Mouse (Mus musculus) spleen, embryonic (tissue): ENCODE measurements around the gene Cep126.

Source experiments
- CTCF ChIA-PET: fragments of 350-600 bp; sonication (Branson Sonifier 250); formaldehyde crosslinking; loops from one replicate; lab custom pipeline; 2022; lab: Charles Lee

Cep126 gene

GRCm38 (mm10) chr9:8134117-8134574, at the start of gene Cep126:
Gene Cep126 (minus strand): TSS chr9:8134294.
- CTCF ChIA-PET: interaction anchor here (0.6 kb wide), 1 partner anchor 710 kb away, joined by 3 read pairs; no protein-coding TSS in a partner anchor

- CTCF ChIA-PET: no interaction called here
Observed at GRCm38 (mm10) chr9:8179554-8179953, 45.5 kb upstream of the Cep126 start.

- CTCF ChIA-PET: no interaction called here
Observed at GRCm38 (mm10) chr9:8177099-8177498, 43.0 kb upstream of the Cep126 start.

GRCm38 (mm10) chr9:8157011-8157410, 22.9 kb upstream of the Cep126 start:
- CTCF ChIA-PET: no interaction called here

DNA sequence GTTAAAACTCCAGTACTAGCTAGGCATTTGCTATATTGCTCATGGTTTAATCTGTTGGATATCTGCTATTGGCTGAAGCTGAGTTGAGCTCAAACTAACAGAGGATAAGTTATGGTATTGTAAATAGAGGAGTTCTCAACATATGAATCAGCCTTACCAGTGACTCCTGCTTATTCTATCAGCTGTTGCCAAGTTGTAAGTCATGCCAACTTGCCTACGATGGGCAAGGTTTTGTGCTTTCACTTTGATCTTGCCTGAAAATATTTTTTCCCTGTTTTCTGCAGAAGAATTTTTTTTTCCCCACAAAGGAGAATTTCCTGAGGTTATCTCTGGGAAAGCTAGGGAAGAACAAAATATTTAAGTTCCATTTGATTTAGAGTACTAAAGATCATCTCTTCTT, 5.4 kb upstream of the Cep126 start:
- CTCF ChIA-PET: no interaction called here

DNA sequence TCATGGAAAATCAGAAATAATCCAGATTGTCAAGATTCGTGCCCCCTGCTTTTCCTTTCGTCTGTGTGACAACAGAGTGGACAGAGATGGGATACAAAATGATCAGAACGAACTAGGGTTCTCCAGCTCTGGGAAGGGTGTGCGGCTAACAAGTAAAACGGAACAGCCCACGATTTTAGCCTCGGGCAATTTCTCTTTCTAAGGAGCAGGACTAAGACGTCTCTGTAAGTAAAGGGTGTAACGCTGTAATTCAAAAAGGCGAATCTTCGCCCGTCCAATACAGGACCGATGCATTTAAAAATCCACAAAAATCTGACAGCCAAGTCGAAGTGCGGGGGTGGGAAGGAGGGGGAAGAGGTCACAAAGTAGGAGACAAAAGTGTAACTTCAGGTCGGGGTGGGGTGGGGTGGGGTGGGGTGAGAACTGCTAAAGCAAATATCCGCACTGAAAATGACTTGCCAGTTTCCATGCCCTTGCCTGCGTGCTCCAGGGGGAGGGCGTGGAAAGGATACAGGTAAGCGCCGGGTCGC, 443 bp downstream of the Cep126 start:
- CTCF ChIA-PET: no interaction called here

GRCm38 (mm10) chr9:8123495-8123894, 10.6 kb downstream of the Cep126 start:
- CTCF ChIA-PET: no interaction called here

GRCm38 (mm10) chr9:8114516-8114915, 19.6 kb downstream of the Cep126 start:
- CTCF ChIA-PET: no interaction called here

DNA sequence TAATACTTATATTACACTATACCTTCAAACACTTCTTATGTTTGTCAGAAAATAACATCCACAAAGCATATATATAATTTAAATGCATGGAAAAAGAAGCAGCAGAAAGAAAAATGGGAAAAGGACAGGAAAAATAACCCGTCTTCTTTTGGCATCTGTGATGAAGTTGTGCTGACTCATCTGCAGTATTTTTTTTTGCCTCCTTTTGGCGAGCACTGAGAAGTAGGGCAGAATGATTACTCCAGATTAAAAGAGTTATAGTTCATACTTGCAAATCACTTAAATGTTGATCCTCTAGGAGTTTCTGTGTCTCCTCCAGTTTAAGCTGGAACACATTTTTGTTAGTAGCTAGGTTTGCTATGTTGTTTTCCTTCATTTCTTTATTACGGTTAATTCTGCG, 31.0 kb downstream of the Cep126 start:
- CTCF ChIA-PET: no interaction called here

- CTCF ChIA-PET: no interaction called here
Observed at GRCm38 (mm10) chr9:8100962-8101361, 33.1 kb downstream of the Cep126 start.

DNA sequence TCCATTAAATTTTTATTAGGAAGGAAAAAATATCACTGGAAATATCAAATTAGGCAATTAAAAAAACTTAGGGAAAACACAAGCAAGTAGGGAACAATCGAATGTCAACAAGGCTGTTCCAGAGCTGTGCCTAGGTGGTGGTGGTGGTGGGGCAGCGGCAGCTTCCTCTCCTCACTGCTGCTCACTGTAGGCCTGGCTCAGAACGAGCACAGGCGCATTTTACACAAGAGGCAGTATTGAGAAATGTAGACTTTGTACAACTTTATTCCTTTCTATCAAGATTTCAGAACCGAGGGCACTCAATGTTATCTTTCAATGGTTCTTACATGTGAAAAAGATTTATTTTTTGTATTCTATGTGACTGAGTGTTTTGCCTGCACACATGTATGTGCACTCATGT, 55.2 kb downstream of the Cep126 start:
- CTCF ChIA-PET: no interaction called here

DNA sequence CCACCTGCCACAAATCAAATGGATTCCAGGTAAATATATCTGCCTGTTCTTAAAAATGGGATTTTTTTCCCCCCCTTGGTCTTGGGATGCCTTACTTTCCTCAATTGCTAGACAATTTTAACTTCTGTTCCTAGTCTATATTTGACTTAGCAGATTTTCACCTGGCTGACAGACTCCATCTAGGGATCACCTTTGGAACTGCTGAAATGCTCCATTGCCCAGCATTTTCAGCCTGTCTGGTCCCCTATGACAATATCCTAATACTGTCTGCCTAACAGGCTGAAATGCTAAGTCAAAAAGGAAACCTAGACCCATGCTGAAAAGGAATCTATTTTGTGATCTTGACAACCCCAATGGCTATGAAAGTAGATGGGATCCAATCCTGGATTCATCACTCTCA, 59.7 kb downstream of the Cep126 start:
- CTCF ChIA-PET: interaction anchor here (0.6 kb wide), 1 partner anchor 167 kb away, joined by 6 read pairs; no protein-coding TSS in a partner anchor

DNA sequence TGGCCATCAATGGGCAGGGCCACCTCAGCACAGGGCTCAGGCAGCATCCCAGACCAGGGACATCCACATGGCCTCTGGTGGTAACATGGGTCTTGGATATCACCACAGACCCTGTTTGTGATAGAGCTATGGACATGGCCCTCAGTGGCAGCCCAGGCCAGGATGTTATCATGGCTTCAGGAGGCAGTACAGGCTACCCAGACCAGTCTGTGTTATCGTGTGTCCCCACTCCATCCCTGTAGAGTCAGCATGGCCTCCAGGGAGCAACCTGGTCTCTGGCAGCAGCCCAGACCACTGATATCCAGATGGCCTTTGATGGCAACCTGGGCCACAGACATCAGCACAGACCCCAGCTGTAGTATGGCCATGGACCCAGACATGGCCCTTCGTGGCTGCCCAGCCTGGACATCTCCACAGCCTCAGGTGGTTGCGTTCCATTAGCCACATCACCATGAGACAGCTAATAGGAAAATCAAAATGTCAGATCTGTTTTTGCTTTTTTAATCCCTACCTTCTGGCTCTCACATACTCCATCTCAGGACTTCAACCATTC, 60.8 kb downstream of the Cep126 start:
- CTCF ChIA-PET: interaction anchor here (0.5 kb wide), 1 partner anchor 360 kb away, joined by 3 read pairs; no protein-coding TSS in a partner anchor

DNA sequence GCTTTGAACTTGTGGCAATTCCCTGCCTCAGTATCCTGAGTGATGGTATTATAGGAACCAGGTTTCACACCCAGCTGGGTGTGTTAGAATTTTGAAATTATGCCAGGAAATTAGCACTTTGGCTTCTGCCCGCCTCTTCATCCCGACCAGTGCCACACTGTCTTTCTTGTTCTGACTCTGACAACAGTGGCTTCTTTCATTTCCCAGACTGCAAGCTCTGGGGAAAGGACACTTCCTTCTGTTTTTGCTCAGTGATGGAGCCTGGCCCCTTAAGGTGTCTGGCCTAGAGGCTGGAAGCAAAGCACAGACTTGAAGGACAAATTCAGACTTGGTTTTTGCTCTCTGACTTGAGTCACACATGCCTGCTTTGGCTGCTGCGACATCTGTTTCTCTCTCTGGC, 74.5 kb downstream of the Cep126 start:
- CTCF ChIA-PET: no interaction called here

GRCm38 (mm10) chr9:8054831-8055230, 79.3 kb downstream of the Cep126 start:
- CTCF ChIA-PET: no interaction called here

- CTCF ChIA-PET: no interaction called here
Observed at GRCm38 (mm10) chr9:8043044-8043387, 91.1 kb downstream of the Cep126 start.

DNA sequence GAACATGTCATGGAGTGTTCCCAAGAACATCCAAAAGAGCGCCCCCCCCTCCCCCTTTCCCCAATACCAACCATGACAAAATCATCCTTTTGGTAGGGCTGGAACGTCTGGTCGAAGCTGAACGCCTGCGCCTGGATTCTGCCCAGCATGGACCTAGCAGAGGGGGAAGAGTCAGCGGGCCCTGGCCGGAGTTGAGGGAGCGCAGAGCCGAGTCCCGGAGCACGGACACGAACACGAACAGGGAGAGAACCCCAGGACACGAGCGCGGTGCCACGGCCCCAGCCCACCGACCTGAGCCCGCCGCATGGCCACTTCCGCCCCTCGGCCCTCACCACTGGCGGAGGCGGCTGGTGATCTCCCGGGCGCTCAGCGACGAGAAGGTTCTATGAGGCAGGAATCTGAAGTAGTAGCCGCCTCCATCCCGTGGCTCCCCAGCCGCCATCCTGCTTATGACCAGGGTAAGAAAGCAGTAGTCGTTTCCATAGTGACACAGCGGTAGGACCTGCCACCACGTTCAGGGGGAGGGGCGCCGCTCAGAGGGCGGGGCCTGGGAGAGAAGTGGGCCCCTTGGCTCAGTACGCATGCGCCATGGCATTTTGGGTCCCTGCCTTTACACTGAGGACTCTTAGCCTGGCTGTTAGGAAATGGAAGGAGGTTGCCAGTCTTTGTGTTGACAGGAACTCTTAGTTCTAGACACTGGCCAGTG, 91.6 kb downstream of the Cep126 start, which contains the start of gene Cfap300:
Gene Cfap300 (minus strand): TSS at position 486 of the 706 bp plus-strand sequence.
- CTCF ChIA-PET: no interaction called here

DNA sequence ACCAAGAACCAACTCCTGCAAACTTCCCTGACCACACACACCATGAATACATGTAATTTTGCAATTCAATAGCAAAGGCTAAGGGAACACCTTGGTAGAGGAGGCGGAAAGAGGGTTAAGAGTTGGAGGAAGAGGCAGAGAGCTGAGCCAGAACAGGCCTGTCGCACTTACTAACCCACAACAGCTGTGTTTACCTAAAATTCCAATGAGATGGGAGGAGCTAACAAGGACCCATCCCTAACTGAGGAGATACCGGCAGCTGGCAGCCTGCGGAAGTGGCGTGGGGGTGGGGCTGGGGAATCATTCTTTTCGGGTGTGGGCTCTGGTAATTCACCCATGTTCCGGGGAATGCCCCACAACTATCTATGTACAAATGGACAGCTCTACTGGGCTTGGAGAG, 98.5 kb downstream of the Cep126 start:
- CTCF ChIA-PET: no interaction called here

DNA sequence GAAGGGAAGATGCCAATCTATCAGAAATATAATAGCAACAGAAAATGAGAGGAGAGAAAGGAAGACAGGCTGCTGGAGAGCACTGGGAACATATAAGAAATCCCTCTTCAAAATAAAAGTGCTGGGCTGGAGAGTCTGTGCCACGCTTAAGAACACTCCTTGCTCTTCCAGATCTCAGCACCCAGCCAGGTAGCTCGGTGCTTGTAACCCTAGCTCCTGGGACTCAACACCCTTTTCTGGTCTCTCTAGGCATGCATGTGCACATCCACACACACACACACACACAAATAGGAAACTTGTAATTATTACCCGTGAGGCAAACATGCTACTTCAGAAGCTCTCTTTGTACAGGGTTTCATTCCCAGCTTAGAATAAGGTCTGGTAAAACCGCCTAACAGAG, 99.0 kb downstream of the Cep126 start:
- CTCF ChIA-PET: no interaction called here

DNA sequence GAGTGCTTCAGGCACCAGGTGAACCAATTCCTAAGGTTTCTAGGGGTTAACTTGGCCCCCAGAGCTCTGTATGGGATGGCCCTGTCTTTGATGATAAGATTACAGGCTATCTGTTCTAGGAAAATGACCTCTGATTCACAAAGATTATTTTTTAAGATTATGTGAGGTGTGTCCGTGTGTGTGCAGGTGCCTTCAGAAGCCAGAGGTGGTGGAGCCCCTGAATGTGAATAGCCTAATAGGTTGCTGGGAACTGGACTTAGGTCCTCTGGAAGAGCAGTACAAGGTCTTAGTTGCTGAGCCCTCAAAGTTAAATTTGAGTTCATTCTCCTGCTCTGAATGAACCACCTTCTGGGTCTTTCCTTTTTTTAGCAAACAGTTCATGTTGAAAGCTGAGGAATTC, 100.0 kb downstream of the Cep126 start:
- CTCF ChIA-PET: no interaction called here

- CTCF ChIA-PET: no interaction called here
Observed at GRCm38 (mm10) chr9:8032847-8033246, 101.2 kb downstream of the Cep126 start.
